Mouse (Mus musculus) megakaryocyte, embryonic 14.5 days (primary cell): ENCODE data around the gene Gm11596.

Experiments
- FLI1 ChIP-seq: IDR thresholded peaks from 2 replicates; pipeline ENCODE4 v1.6.1; 2012; ENCODE audit warnings: low read length, inconsistent platforms, mixed read lengths
- GATA1 ChIP-seq: IDR thresholded peaks from 3 replicates; pipeline ENCODE4 v1.6.1; 2012; ENCODE audit warnings: mixed read lengths, low read length, inconsistent platforms, borderline replicate concordance

GRCm38 (mm10) chr11:99842185-99842584, 48.9 kb upstream of the Gm11596 start:
- TF ChIP-seq GATA1, result no peak
- TF ChIP-seq FLI1, result no peak
